Mouse (Mus musculus): ENCODE data around the gene Slc44a4. TPM values are rescaled to one million over a fixed set of nuclear protein-coding genes. Genes with fewer than 3 reads are reported as not detected.

Slc44a4 gene
- polyA plus RNA-seq, 2 experiments = 1.0 to 2.7 TPM

DNA sequence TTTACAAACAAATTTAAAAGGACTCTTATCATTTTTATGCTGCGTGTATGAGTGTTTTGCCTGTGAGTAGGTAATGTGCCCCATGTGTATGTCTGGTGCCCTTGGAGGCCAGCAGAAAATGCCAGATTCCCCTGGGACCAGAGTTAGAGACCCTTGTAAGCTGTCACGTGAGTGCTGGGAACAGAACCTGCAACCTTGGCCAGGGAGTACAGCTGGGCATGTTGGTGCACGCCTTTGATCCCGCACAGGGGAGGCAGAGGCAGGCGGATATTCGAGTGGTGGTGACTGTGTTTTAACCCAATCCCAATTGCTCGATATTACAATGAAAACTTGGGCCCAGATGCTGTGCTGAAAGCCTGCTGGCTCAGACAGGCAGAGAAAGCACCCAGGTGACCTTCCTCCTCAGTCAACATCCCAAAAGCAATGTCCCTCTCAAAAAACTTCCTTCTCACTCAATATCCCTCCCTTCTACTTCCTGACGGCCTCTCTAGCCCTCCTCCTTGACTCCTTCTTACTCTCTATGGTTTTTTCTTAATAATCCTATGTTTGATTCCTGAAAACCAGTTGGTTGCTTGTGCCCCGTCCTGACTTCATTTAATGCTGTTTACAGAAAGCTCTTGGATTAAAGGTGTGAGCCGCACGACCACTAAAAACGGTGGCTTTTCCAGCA lies 24.1 kb upstream of the Slc44a4 start:
- no peak for ATAC-seq (ENCODE audit: insufficient read depth)
- no peak overlapping the region for H3K4me3 ChIP-seq (ENCODE audit: insufficient read depth in 1 of 2, low read depth in 2 of 2, low read length in 2 of 2)

DNA sequence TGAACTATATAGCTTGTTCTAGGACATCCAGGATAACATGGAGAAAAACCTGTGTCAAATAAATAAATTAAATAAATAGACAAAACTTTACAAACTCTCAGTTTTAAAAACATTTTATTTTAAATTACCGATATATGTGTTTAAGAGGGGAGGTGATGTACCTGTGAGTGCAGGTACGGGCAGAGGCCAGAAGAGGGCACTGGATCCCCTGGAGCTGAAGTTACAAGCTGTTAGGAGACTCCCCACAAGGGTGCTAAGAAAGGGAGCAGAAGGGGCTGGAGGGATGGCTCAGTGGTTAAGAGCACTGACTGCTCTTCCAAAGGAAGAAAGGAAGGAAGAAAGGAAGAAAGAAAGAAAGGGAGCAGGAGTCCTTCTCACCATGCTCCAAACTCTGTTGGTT lies 22.9 kb upstream of the Slc44a4 start:
- no peak overlapping the region for H3K27ac ChIP-seq
- WGBS (ENCODE audit: insufficient replicate concordance) = 85% methylated on average over 2 of the region's 2 CpGs
- DNase-seq (ENCODE audit: low read depth in 3 of 3, low spot score in 3 of 3) = no peak
- no peaks in the 10 kb centered on the region for H3K36me3 ChIP-seq (replicated peaks; ENCODE audit: control insufficient read depth, insufficient read depth, low read depth)
- no peaks in the 10 kb centered on the region for H3K27me3 ChIP-seq (ENCODE audit: control insufficient read depth, insufficient read depth, low read length)
- no peak for ATAC-seq (ENCODE audit: insufficient read depth)
- H3K9ac ChIP-seq (replicated peaks) = no peak overlapping the region
- no peaks in the 10 kb centered on the region for H3K9me3 ChIP-seq (ENCODE audit: control insufficient read depth, low read length)
- TF ChIP-seq EP300 (IDR thresholded peaks at IDR 0.05; ENCODE audit: low read depth) (no peak), CTCF (IDR thresholded peaks at IDR 0.05; ENCODE audit: low read depth) (peak; percentile 57)
- no peak overlapping the region for H3K4me3 ChIP-seq (ENCODE audit: insufficient read depth in 1 of 2, low read depth in 2 of 2, low read length in 2 of 2)
- no peak overlapping the region for H3K4me2 ChIP-seq (ENCODE audit: low read depth)
- peaks cover 3 to 10% of the 10 kb centered on the region in 2 experiments for H3K4me1 ChIP-seq (replicated peaks; ENCODE audit: control insufficient read depth in 2 of 2, insufficient read depth in 2 of 2, low read length in 1 of 2)

More for the DNA sequence above, 24.1 kb upstream of the Slc44a4 start:
- no peak overlapping the region for H3K4me2 ChIP-seq (ENCODE audit: low read depth)
- TF ChIP-seq EP300 (IDR thresholded peaks at IDR 0.05; ENCODE audit: low read depth) = no peak
- TF ChIP-seq CTCF (IDR thresholded peaks at IDR 0.05; ENCODE audit: low read depth) = no peak
- no peaks in the 10 kb centered on the region for H3K36me3 ChIP-seq (replicated peaks; ENCODE audit: control insufficient read depth, insufficient read depth, low read depth)
- H3K27me3 ChIP-seq (ENCODE audit: control insufficient read depth, insufficient read depth, low read length) = no peaks in the 10 kb centered on the region
- no peak overlapping the region for H3K27ac ChIP-seq
- H3K9ac ChIP-seq (replicated peaks) = no peak overlapping the region
- DNase-seq (ENCODE audit: low read depth in 3 of 3, low spot score in 3 of 3) = no peak
- peaks cover 3 to 13% of the 10 kb centered on the region in 2 experiments for H3K4me1 ChIP-seq (replicated peaks; ENCODE audit: control insufficient read depth in 2 of 2, insufficient read depth in 2 of 2, low read length in 1 of 2)
- no peaks in the 10 kb centered on the region for H3K9me3 ChIP-seq (ENCODE audit: control insufficient read depth, low read length)
- WGBS (ENCODE audit: insufficient replicate concordance) = 76% methylated on average over 12 of the region's 12 CpGs

DNA sequence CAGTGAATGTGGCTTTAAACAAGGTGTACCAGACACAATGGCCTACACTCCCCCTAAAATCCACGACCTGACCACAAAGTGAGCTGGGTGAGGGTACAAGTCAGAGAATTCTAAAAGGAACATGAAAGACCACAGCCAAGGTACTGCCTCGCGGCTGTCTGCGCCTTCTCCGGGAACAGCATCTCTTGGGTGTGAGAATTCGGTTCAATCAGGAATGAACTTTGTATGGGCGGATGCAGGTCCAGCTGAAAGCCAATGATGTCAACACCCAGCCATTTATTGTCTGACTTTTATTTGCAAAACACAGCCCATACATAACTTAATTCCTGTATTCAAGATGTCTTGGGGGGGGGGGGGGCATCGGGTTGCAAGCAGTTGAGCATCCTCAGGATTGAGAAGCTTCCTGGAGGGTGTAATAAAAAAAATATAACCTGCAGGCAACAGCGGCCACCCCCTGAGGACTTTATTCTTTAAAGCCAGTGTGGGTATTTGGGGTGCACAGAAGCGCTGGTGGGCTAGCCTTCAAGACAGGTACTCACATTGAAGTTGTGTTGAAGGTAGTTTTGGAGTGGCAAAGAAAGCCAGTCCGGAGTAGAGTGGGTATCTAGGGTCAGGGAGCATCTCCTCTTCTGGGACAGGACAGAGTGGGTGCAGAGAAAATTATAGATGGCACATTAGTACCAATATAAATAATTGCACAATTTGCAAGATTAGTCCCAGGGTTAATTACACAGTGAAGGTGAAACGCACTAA lies 21.0 kb upstream of the Slc44a4 start:
- Histone ChIP-seq H3K4me1 (replicated peaks; ENCODE audit: control insufficient read depth in 2 of 2, insufficient read depth in 2 of 2, low read length in 1 of 2) (peaks cover 9 to 18% of the 10 kb centered on the region in 2 experiments), H3K9ac (replicated peaks) (peak overlapping the region; percentile 39; the same call in 1 of the 2 replicates), H3K9me3 (ENCODE audit: control insufficient read depth, low read length) (no peaks in the 10 kb centered on the region), H3K27me3 (ENCODE audit: control insufficient read depth, insufficient read depth, low read length) (no peaks in the 10 kb centered on the region), H3K27ac (peak overlapping the region; percentile 46), H3K4me2 (ENCODE audit: low read depth) (peak overlapping the region; percentile 96), H3K36me3 (replicated peaks; ENCODE audit: control insufficient read depth, insufficient read depth, low read depth) (no peaks in the 10 kb centered on the region), H3K4me3 (ENCODE audit: insufficient read depth in 1 of 2, low read depth in 2 of 2, low read length in 2 of 2) (peak overlapping the region; percentile 66 to 68)
- DNase-seq (ENCODE audit: low read depth in 3 of 3, low spot score in 3 of 3) (no peak), ATAC-seq (ENCODE audit: insufficient read depth) (no peak)
- TF ChIP-seq EP300 (IDR thresholded peaks at IDR 0.05; ENCODE audit: low read depth) = no peak
- no peak for TF ChIP-seq CTCF (IDR thresholded peaks at IDR 0.05; ENCODE audit: low read depth)
- 75% methylated on average over 12 of the region's 12 CpGs for WGBS (ENCODE audit: insufficient replicate concordance)

DNA sequence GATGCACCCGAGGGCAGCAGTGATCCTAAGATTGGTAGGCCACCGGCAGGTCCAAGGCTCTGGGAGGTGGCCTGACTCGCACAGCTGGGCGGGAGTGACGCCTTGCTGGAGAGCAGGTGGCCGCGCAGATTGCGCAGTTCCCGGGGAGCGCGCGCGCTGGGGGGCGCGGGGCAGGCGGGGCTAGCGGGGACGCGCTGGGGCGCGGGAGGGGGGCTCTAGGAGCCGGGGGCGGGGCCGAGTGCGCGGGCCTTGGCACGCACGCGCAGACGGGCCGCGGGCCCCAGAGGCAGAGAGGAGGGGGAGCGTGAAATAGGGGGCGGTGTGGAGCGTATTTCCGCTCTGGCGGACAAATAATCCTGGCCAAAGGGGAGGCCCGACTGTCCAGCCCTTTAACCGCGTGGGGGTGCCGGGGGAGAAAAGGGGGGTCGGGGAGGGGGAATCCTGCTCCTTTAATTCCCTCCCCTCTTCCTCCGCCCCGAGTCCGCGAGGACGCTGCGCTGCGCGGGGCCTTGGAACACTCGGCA lies 20.1 kb upstream of the Slc44a4 start:
- peak; percentile 68 for TF ChIP-seq EP300 (IDR thresholded peaks at IDR 0.05; ENCODE audit: low read depth)
- 0 out of 2 replicates have a peak, but pooled peaks have one; percentile 11 for TF ChIP-seq CTCF (IDR thresholded peaks at IDR 0.05; ENCODE audit: low read depth)
- Histone ChIP-seq H3K27ac (peak overlapping the region; percentile 50), H3K27me3 (ENCODE audit: control insufficient read depth, insufficient read depth, low read length) (no peaks in the 10 kb centered on the region), H3K9me3 (ENCODE audit: control insufficient read depth, low read length) (no peaks in the 10 kb centered on the region), H3K9ac (replicated peaks) (peak overlapping the region; percentile 75), H3K4me1 (replicated peaks; ENCODE audit: control insufficient read depth in 2 of 2, insufficient read depth in 2 of 2, low read length in 1 of 2) (peaks cover 9 to 18% of the 10 kb centered on the region in 2 experiments), H3K4me2 (ENCODE audit: low read depth) (peak overlapping the region; percentile 96), H3K36me3 (replicated peaks; ENCODE audit: control insufficient read depth, insufficient read depth, low read depth) (no peaks in the 10 kb centered on the region), H3K4me3 (ENCODE audit: insufficient read depth in 1 of 2, low read depth in 2 of 2, low read length in 2 of 2) (peak overlapping the region; percentile 66 to 68)
- DNase-seq (ENCODE audit: low read depth in 3 of 3, low spot score in 3 of 3) = peak; percentile 76 to 79 (median 79)
- WGBS (ENCODE audit: insufficient replicate concordance) = under 1% methylated on average over 44 of the region's 51 CpGs
- ATAC-seq (ENCODE audit: insufficient read depth) = peak; percentile 84
